Mouse (Mus musculus) heart, embryonic 12.5 days (tissue): ENCODE data around the gene Hsd11b1. TPM values are rescaled to one million over a fixed set of nuclear protein-coding genes. Genes with fewer than 3 reads are reported as not detected.
"Not testable (repeated sequence)": the region's sequence is repeated elsewhere in the genome, so short reads cannot be mapped to it uniquely, and the experiment has no call there.

Source experiments
- ATAC-seq: fragments of 200-750 bp; cut with Nextera tagmentation; 2 replicates; pipeline ENCODE4 v1.8.0; 2017; ENCODE audit warnings: moderate TSS enrichment, moderate library complexity; ENCODE audit not compliant: insufficient number of reproducible peaks, low FRiP score
- H3K27ac ChIP-seq: fragments of 300-500 bp; sonication (generic); 2 replicates; pipeline ENCODE4 v1.5.1; 2016; ENCODE audit warnings: mild to moderate bottlenecking, moderate library complexity; ENCODE audit not compliant: poor library complexity, severe bottlenecking
- H3K27me3 ChIP-seq: fragments of 300-500 bp; sonication (generic); replicated peaks from 2 replicates; pipeline ENCODE4 v1.6.1; 2016; ENCODE audit warnings: mild to moderate bottlenecking, moderate library complexity
- H3K36me3 ChIP-seq: fragments of 300-500 bp; sonication (generic); 2 replicates; pipeline ENCODE4 v1.6.1; 2016; ENCODE audit warnings: mild to moderate bottlenecking, moderate library complexity
- H3K4me1 ChIP-seq: fragments of 300-500 bp; sonication (generic); replicated peaks from 2 replicates; pipeline ENCODE4 v1.6.1; 2016; ENCODE audit warnings: mild to moderate bottlenecking
- H3K4me2 ChIP-seq: fragments of 300-500 bp; sonication (generic); 2 replicates; pipeline ENCODE4 v1.6.1; 2016; ENCODE audit warnings: mild to moderate bottlenecking, moderate library complexity
- H3K4me3 ChIP-seq: fragments of 300-500 bp; sonication (generic); 2 replicates; pipeline ENCODE4 v1.5.1; 2016; ENCODE audit warnings: mild to moderate bottlenecking
- H3K9ac ChIP-seq: fragments of 300-500 bp; sonication (generic); 2 replicates; pipeline ENCODE4 v1.6.1; 2016; ENCODE audit warnings: mild to moderate bottlenecking, moderate library complexity
- H3K9me3 ChIP-seq: fragments of 300-500 bp; sonication (generic); replicated peaks from 2 replicates; pipeline ENCODE4 v1.6.1; 2016; ENCODE audit warnings: mild to moderate bottlenecking, moderate library complexity
- WGBS: fragments of 180-500 bp; shearing (Covaris S2); methylation state at CpG from one replicate; pipeline ENCODE4 v1.1.7; 2016; 5-methylcytosine and 5-hydroxymethylcytosine counted together
- polyA plus RNA-seq: library from polyadenylated mRNA; unstranded; fragments of >200 nt; fragmentation: Nextera tagmentation; extraction: Ambion mirVana; gene quantifications from 2 replicates; pipeline ENCODE4 v1.2.1, GENCODE M21; 2016

Gene Hsd11b1
- polyA plus RNA-seq, 1 experiment from 2014 or later: 1.5 TPM

DNA sequence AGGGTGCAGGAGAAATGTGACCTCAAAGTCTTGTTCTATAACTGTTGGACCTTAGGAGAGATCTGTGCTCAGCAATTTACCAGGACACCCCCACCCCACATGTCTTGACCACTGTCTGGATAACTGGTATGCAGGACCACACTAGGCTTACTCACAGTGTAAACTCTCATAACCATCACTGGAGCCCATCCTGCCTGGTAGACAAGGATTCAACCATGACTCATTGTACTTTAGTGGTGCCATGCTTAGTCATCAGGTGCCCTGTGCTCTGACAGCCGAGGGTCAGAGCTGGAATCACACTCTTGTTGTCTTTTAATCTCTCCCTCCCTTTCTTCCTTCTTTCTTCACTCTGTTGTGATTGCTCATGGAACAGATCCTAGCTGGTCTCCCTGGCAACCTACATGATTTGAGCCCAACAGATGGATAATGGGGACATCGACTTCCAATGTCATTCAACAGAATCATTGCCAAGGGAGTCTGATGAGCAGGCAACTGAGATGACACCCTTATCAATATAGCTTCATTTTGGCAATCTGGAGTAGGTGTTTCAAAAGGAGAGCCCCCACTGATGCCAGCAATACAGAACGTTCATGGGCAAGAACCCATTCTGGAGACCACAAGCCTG is 34.4 kb upstream of the Hsd11b1 start:
- 75% methylated on average over 3 of the region's 3 CpGs for WGBS
- no peak overlapping the region for H3K4me2 ChIP-seq
- H3K9me3 ChIP-seq: no peaks in the 10 kb centered on the region

DNA sequence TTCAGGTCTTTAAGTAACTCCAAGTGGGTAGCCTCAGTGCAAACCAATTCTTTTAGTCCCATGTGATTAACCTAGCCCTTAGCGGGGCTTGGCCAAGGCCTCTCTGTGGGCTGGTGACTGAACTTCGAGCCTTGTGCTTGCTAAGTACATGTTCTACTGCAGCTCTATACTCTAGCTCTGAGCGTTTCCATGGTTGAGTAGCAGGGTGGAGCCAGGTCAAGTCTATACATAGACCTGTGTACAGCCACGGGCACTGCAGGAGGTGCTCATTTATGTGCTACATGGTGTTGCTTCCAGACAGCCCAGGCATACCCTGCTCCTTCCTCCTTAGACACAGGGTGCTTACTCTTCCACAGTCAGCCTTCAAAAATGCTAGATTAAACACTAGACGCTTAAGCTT is 32.0 kb upstream of the Hsd11b1 start:
- H3K9me3 ChIP-seq: no peaks in the 10 kb centered on the region
- ATAC-seq: no peak
- no peak overlapping the region for H3K4me2 ChIP-seq
- no peaks in the 10 kb centered on the region for H3K27me3 ChIP-seq
- H3K36me3 ChIP-seq: no peaks in the 10 kb centered on the region
- no peaks in the 10 kb centered on the region for H3K4me1 ChIP-seq
- H3K27ac ChIP-seq: no peak overlapping the region
- H3K4me3 ChIP-seq: no peak overlapping the region
- H3K9ac ChIP-seq: no peak overlapping the region
- 70% methylated on average over 5 of the region's 5 CpGs for WGBS

More for the DNA sequence above, 34.4 kb upstream of the Hsd11b1 start:
- H3K9ac ChIP-seq: no peak overlapping the region
- no peak overlapping the region for H3K4me3 ChIP-seq
- peaks cover 12% of the 10 kb centered on the region for H3K4me1 ChIP-seq
- H3K36me3 ChIP-seq: no peaks in the 10 kb centered on the region
- no peaks in the 10 kb centered on the region for H3K27me3 ChIP-seq
- no peak overlapping the region for H3K27ac ChIP-seq
- ATAC-seq: no peak

DNA sequence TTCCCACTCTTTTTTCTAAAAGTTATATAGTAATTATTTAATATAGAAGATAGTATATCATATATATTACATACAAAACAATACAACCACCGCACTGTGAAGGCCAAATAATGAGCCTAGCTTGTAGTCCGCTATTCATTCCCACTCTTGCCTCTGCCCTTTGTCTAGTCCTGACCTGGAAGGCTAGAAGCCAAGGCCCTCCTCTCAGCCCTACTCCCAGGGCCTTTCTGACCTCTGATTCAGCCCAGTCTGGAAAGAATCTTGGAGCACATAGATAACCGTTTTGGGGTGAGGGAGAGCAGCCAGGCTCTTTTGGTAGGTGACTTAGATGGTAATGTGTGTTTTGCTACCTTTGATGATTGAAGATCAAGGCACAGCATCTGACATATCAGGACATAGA is 30.1 kb upstream of the Hsd11b1 start:
- no peak for ATAC-seq
- no peaks in the 10 kb centered on the region for H3K9me3 ChIP-seq
- H3K27ac ChIP-seq: no peak overlapping the region

DNA sequence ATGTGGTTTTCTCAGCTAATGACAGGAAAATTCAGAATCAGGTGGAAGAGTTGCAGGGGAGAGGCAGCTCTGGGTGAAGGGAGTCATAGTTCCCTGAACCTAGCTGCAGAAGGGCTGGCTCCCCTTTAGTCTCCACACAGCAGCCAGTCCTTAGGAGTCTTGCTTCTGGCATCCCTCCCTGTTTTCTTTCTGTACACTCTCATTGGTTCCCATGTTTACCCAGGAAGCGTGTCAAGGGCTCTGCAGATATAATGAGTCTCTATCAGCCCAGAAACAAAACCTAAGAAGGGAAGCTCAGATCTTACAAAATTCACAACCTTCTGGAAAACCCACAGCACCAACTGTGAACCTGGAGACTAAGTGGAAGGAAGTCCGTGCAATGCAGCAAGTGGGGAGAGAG is 29.2 kb upstream of the Hsd11b1 start:
- WGBS: 39% methylated on average over 2 of the region's 2 CpGs
- H3K9me3 ChIP-seq: no peaks in the 10 kb centered on the region
- H3K9ac ChIP-seq: no peak overlapping the region
- no peak overlapping the region for H3K27ac ChIP-seq
- H3K36me3 ChIP-seq: no peaks in the 10 kb centered on the region
- H3K4me1 ChIP-seq: peaks cover 3% of the 10 kb centered on the region; the same call in 1 of the 2 replicates
- no peak overlapping the region for H3K4me2 ChIP-seq
- H3K27me3 ChIP-seq: no peaks in the 10 kb centered on the region
- H3K4me3 ChIP-seq: no peak overlapping the region
- ATAC-seq: no peak

More for the DNA sequence above, 30.1 kb upstream of the Hsd11b1 start:
- Histone ChIP-seq H3K4me3 (no peak overlapping the region), H3K4me2 (no peak overlapping the region), H3K36me3 (no peaks in the 10 kb centered on the region), H3K9ac (no peak overlapping the region), H3K4me1 (peaks cover 3% of the 10 kb centered on the region; the same call in 1 of the 2 replicates), H3K27me3 (no peaks in the 10 kb centered on the region)
- 73% methylated on average over 3 of the region's 3 CpGs for WGBS

DNA sequence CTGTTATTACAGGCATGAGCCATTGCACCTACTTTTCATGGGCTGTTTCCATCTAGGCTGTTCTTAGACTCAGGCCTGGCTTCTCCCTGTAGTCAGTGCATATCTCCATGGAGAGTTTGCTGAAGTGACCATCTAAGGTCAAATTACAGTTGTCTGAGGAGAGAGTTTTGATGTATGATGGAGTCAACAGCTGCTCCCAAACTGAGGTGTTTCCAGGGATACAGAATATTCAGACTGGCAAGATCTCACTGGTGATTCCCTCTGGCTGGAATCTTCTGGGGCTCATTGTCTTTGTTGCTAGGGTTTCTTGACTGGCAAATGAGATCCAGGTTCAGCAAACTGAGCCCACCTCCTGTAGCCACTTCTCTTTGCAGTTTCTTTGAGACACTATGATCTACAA is 26.8 kb upstream of the Hsd11b1 start:
- no peak overlapping the region for H3K4me2 ChIP-seq
- no peak overlapping the region for H3K9ac ChIP-seq
- no peaks in the 10 kb centered on the region for H3K27me3 ChIP-seq
- H3K36me3 ChIP-seq: no peaks in the 10 kb centered on the region
- ATAC-seq: no peak
- H3K9me3 ChIP-seq: no peaks in the 10 kb centered on the region
- H3K27ac ChIP-seq: no peak overlapping the region
- peaks cover 3% of the 10 kb centered on the region; the same call in 1 of the 2 replicates for H3K4me1 ChIP-seq
- no peak overlapping the region for H3K4me3 ChIP-seq

DNA sequence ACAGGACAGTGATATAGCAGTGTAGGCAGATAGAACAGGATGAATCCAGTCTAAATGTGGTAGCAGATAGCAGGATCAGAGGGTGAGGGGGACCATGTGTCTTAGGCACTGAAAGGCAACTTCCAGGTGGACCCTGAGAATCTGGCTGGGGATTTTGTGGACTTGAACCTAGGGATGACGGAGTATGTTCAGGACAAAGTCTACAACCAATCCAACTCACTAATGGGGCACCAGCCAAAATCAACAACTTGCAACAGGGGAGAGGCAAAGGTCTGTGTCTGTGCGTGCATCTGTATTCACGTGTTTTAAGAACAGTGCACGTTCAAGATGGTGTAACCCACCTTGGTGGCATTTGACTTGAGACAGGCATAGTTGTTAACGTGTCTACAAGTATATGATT is 26.0 kb upstream of the Hsd11b1 start:
- 72% methylated on average over 5 of the region's 5 CpGs for WGBS
- Histone ChIP-seq H3K9me3 (no peaks in the 10 kb centered on the region), H3K27ac (no peak overlapping the region), H3K36me3 (no peaks in the 10 kb centered on the region), H3K9ac (no peak overlapping the region), H3K27me3 (no peaks in the 10 kb centered on the region), H3K4me1 (peaks cover 3% of the 10 kb centered on the region; the same call in 1 of the 2 replicates), H3K4me3 (no peak overlapping the region), H3K4me2 (no peak overlapping the region)
- no peak for ATAC-seq

DNA sequence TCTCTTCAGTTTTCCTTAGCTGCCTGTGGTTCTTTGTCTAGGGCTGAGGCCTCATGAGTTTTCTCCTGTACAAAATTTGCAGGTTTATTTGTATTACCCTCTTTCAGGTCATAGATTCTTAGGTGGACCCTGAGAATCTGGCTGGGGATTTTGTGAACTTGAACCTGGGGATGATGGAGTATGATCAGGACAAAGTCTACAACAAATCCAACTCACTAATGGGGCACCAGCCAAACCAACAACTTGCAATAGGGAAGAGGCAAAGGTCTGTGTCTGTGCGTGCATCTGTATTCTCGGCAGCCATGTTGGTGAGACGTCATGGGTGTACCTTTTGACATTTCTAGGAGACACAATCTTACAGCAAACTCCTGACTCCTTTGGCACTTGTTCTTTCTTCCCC is 25.2 kb upstream of the Hsd11b1 start:
- H3K36me3 ChIP-seq: no peaks in the 10 kb centered on the region
- 86% methylated on average over 3 of the region's 3 CpGs for WGBS
- H3K27me3 ChIP-seq: no peaks in the 10 kb centered on the region
- peaks cover 3% of the 10 kb centered on the region; the same call in 1 of the 2 replicates for H3K4me1 ChIP-seq
- H3K4me2 ChIP-seq: no peak overlapping the region
- no peak overlapping the region for H3K9ac ChIP-seq
- H3K9me3 ChIP-seq: no peaks in the 10 kb centered on the region
- H3K4me3 ChIP-seq: no peak overlapping the region
- ATAC-seq: no peak
- no peak overlapping the region for H3K27ac ChIP-seq

DNA sequence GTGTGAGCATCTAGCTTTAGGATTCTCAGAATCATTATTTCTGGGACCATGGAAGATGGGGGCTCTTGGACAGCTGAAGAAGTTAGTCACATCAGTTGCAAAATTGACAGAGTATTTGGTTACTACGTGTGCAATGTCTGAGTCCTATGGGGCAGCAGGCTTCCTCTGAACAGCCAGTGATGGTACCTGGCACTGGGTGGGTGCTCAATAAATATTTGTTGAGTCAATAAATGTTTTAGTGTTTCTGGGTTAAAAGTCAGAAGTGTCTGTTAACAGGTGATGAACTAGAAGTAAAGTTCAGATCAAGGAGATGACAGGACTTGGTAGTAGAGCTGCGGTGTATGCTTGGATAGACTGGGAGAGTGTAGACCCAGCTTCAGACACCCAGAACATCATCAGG is 23.7 kb upstream of the Hsd11b1 start:
- no peak for ATAC-seq
- Histone ChIP-seq H3K36me3 (no peaks in the 10 kb centered on the region), H3K27ac (no peak overlapping the region), H3K9ac (no peak overlapping the region), H3K4me3 (no peak overlapping the region), H3K9me3 (no peaks in the 10 kb centered on the region), H3K27me3 (no peaks in the 10 kb centered on the region), H3K4me1 (peaks cover 3% of the 10 kb centered on the region; the same call in 1 of the 2 replicates), H3K4me2 (no peak overlapping the region)
- 75% methylated on average over 2 of the region's 2 CpGs for WGBS

DNA sequence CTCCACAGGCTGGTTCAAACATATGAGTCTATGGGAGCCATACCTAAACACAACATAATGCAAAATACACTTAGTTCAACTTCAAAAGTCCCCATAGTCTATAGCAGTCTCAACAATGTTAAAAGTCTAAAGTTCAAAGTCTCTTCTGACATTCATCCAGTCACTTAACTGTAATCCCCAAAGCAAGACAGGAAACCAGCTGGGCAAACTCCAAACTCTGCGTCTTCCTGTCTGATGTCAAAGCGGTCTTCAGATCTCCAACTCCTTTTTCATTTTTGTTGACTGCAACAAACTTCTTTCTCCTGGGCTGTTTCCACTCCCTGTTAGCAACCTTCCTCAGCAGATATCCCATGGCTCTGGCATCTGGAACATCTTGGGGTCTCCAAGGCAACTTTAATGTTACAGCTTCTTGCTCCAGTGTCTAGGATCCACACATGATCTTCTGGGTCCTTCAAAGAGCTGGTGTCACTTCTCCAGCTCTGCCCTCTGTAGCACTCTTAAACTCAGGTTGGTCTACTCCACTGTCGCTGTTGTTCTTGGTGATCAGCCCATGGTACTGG is 22.0 kb upstream of the Hsd11b1 start:
- WGBS: 83% methylated on average over 3 of the region's 3 CpGs
- not testable (repeated sequence) for H3K4me3 ChIP-seq, H3K27me3 ChIP-seq, H3K4me2 ChIP-seq, H3K27ac ChIP-seq, H3K4me1 ChIP-seq, ATAC-seq, H3K36me3 ChIP-seq, H3K9ac ChIP-seq, H3K9me3 ChIP-seq

DNA sequence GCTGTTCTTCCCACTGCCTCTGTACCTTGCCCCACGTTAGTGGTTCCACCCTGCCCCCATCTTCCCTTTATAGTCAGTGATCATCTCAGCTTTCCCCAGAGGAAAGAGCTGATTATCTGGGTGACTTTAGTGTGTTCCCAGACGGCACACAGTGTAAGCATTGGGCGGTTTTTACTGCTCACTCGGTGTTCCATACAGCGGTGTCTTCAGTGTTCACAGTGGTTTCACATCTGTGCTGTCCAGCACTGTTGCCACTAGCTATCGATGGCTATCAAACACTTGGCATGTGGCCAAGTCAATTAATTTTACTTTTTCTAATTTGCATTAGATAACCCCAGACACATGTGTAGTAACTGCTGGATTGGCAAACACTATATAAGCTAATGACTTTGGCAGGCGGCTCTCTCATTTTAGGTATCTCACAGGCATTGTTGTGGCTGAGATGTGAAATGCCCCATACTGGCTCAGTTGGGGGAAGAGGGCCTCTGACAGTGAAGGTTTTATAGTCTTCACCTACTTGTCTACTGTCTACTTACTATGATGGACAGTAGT is 20.4 kb upstream of the Hsd11b1 start:
- Histone ChIP-seq H3K27ac (no peak overlapping the region), H3K27me3 (no peaks in the 10 kb centered on the region), H3K4me2 (no peak overlapping the region), H3K4me3 (no peak overlapping the region), H3K4me1 (no peaks in the 10 kb centered on the region), H3K9me3 (no peaks in the 10 kb centered on the region), H3K9ac (no peak overlapping the region), H3K36me3 (no peaks in the 10 kb centered on the region)
- no peak for ATAC-seq
- 77% methylated on average over 7 of the region's 7 CpGs for WGBS

DNA sequence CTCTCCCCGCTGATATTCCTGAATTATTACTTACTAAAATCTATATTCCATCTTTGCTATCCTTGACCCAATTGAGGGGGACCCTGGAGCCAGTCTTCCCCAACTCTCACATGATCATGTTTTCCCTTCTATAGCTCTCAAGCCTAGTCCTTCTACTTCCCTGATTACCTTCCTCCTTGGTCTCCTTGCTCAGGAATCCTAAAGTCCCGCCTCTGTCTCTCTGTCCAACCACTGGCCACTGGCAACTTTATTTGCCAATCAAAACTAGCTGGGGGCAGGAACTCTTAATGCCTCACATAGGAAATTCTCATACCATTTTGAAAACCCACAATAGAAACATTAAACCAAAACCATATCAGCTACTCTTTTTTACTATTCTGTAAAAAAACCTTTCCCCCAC is 17.5 kb upstream of the Hsd11b1 start:
- Histone ChIP-seq H3K9me3 (no peaks in the 10 kb centered on the region), H3K36me3 (no peaks in the 10 kb centered on the region), H3K9ac (no peak overlapping the region), H3K4me1 (peaks cover 8% of the 10 kb centered on the region; the same call in 1 of the 2 replicates), H3K4me3 (no peak overlapping the region), H3K27ac (no peak overlapping the region), H3K27me3 (no peaks in the 10 kb centered on the region), H3K4me2 (no peak overlapping the region)
- whole genome bisulfite sequencing: 86% methylated on average over 2 of the region's 2 CpGs
- no peak for ATAC-seq
